Mouse (Mus musculus): Measurements from ENCODE around the gene Msh5.

- TF ChIP-seq HCFC1 (IDR thresholded peaks at IDR 0.05; ENCODE audit: borderline replicate concordance, insufficient read depth, low read length) (no peak), ZC3H11A (IDR thresholded peaks at IDR 0.05; ENCODE audit: borderline replicate concordance, low read depth, low read length) (no peak), CHD2 (IDR thresholded peaks at IDR 0.05; ENCODE audit: low read depth, low read length) (no peak), MAFK (IDR thresholded peaks at IDR 0.05; ENCODE audit: insufficient read depth, low read depth, low read length) (no peak)
Observed at GRCm38 (mm10) chr17:35026206-35026605, 20.3 kb downstream of the Msh5 start.
